Mouse (Mus musculus): ENCODE measurements around the gene Pax5.

GRCm38 (mm10) chr4:44712051-44712700 is 1.9 kb upstream of the Pax5 start:
- TF ChIP-seq POLR2A (IDR thresholded peaks at IDR 0.05; ENCODE audit: low read depth, low read length) (no peak), CTCF (IDR thresholded peaks at IDR 0.05; ENCODE audit: extremely low read depth, insufficient read length, insufficient replicate concordance, low read depth, low read length) (no peak)

Measured in small intestine, adult 2 months (tissue).